Mouse (Mus musculus) ES-E14 (cell line): ENCODE measurements around the gene Ackr3.

Experiments
- CHD2 ChIP-seq: IDR thresholded peaks from 2 replicates; pipeline ENCODE4 v1.6.1; 2014; ENCODE audit warnings: mild to moderate bottlenecking, low read depth, low read length, inconsistent platforms
- HCFC1 ChIP-seq: IDR thresholded peaks from 2 replicates; pipeline ENCODE4 v1.6.1; 2012; ENCODE audit warnings: low read length, inconsistent platforms, borderline replicate concordance; ENCODE audit not compliant: insufficient read depth
- MAFK ChIP-seq: IDR thresholded peaks from 2 replicates; pipeline ENCODE4 v1.6.1; 2014; ENCODE audit warnings: mild to moderate bottlenecking, low read depth, low read length, inconsistent platforms; ENCODE audit not compliant: insufficient read depth
- ZC3H11A ChIP-seq: IDR thresholded peaks from 2 replicates; pipeline ENCODE4 v1.6.1; 2012; ENCODE audit warnings: low read depth, mild to moderate bottlenecking, inconsistent platforms, low read length, borderline replicate concordance
- ZNF384 ChIP-seq: IDR thresholded peaks from 2 replicates; pipeline ENCODE4 v1.6.1; 2012; ENCODE audit warnings: low read depth, low read length, inconsistent platforms

DNA sequence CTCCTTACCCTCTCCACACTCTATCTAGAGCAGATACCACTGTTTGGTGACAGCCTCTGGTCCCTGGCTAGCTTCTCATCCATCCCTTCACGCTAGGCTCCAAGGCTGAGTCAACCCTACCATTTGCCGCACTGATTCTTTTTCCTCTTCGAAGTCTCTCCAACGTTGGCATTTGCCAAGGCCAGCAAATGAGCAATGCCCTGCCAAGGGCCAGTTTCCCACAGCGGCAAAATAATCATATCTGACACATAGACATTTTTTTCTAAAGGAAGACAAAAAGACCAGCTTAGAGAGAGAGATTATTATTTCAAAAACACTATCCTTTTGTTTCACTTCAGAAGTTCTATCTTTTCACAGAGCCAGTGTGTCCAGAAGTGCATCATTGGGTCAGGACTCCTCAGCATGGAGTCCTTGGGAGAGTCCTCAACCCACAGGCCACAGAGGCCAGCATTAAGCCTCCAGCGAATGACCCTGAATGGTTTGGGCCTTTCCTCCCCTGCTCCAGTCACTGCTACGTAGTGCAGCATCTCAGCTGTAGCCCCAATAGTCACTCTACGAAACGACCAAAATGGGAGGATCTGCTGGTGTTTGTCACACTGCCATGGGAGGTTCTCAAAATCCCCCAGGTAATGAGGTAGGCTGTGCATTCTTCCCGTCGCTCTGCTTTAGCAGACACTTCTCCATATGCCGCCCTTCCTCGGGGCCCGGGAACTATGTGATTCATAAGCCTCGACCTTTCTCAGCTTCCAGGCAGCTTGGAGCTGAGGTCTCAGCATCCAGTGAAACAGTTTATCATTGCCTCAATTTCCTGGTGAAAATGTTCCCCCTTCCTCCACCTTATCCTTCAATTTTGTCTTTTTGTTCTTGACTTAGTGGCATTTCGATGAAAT lies 35.8 kb downstream of the Ackr3 start:
- TF ChIP-seq HCFC1 (no peak), ZC3H11A (no peak), CHD2 (no peak), ZNF384 (no peak), MAFK (no peak)
